Mouse (Mus musculus): ENCODE data around the gene Creg2.

GRCm38 (mm10) chr1:39578446-39578845, 72.8 kb downstream of the Creg2 start:
- TF ChIP-seq CTCF (IDR thresholded peaks at IDR 0.05; ENCODE audit: extremely low read depth, insufficient read length, insufficient replicate concordance, low read depth, low read length) (no peak), POLR2A (IDR thresholded peaks at IDR 0.05; ENCODE audit: low read depth, low read length) (no peak)

Data from small intestine, adult 2 months (tissue).